Mouse (Mus musculus) spleen, adult 2 months (tissue): ENCODE data around the gene Trabd2b.

Experiments
- CTCF ChIP-seq: fragments of 200-500 bp; IDR thresholded peaks from 2 replicates; pipeline ENCODE4 v1.5.1; 2011; ENCODE audit warnings: mild to moderate bottlenecking, inconsistent platforms; ENCODE audit not compliant: insufficient read depth, insufficient read length, insufficient replicate concordance; ENCODE audit errors: extremely low read depth
- POLR2A ChIP-seq: fragments of 200-500 bp; IDR thresholded peaks from 2 replicates; pipeline ENCODE4 v1.6.1; 2011; ENCODE audit warnings: low read depth, low read length, inconsistent platforms

- no peak for TF ChIP-seq POLR2A
- no peak for TF ChIP-seq CTCF
Measured at GRCm38 (mm10) chr4:114468095-114468429, 61.5 kb downstream of the Trabd2b start.
